Mouse (Mus musculus): ENCODE measurements around the gene Btbd9. TPM values are rescaled to one million over a fixed set of nuclear protein-coding genes. Genes with fewer than 3 reads are reported as not detected.

Btbd9 gene
- total and polyA plus RNA-seq, 3 experiments: 24.7 to 33.8 TPM; not detected in 1

- DNase-seq (ENCODE audit: low read depth, low spot score): no peak
- TF ChIP-seq SMC3 (IDR thresholded peaks at IDR 0.05; ENCODE audit: low read depth, low read length): no peak
- no peak for TF ChIP-seq HCFC1 (IDR thresholded peaks at IDR 0.05; ENCODE audit: low read depth, low read length)
- TF ChIP-seq RCOR1 (IDR thresholded peaks at IDR 0.05; ENCODE audit: low read depth, low read length): no peak
- TF ChIP-seq RAD21 (IDR thresholded peaks at IDR 0.05; ENCODE audit: low read depth, low read length): no peak
- no peak for TF ChIP-seq KAT2A (conservative IDR thresholded peaks at IDR 0.05; ENCODE audit: low read depth, low read length)
- no peak for TF ChIP-seq MYB (IDR thresholded peaks at IDR 0.05; ENCODE audit: low read depth, low read length)
- TF ChIP-seq MXI1 (IDR thresholded peaks at IDR 0.05; ENCODE audit: low read depth, low read length): no peak
- no peak for TF ChIP-seq GATA1 (IDR thresholded peaks at IDR 0.05; ENCODE audit: low read depth, low read length)
- no peak for TF ChIP-seq ZMIZ1 (IDR thresholded peaks at IDR 0.05; ENCODE audit: low read depth, low read length)
- TF ChIP-seq MAX (IDR thresholded peaks at IDR 0.05; ENCODE audit: low read length): no peak
- no peak for TF ChIP-seq POLR2A (IDR thresholded peaks at IDR 0.05; ENCODE audit: control insufficient read depth in 1 of 2, insufficient read depth in 1 of 2, low read depth in 1 of 2, low read length in 2 of 2, poor library complexity in 1 of 2)
- no peak for TF ChIP-seq ZKSCAN1 (IDR thresholded peaks at IDR 0.05; ENCODE audit: low read depth, low read length)
- TF ChIP-seq EP300 (IDR thresholded peaks at IDR 0.05; ENCODE audit: low read depth in 1 of 2, low read length in 2 of 2): no peak
- TF ChIP-seq UBTF (IDR thresholded peaks at IDR 0.05; ENCODE audit: borderline replicate concordance, insufficient read depth, low read depth, low read length): no peak
- no peak overlapping the region for H3K27ac ChIP-seq (ENCODE audit: control insufficient read depth, low read depth, low read length)
- 0 out of 4 replicates have a peak, but pooled peaks cover 0 to under 1% of the 10 kb centered on the region in 2 experiments for H3K36me3 ChIP-seq (ENCODE audit: control insufficient read depth in 1 of 2, insufficient read depth in 2 of 2, low read length in 2 of 2)
- no peaks in the 10 kb centered on the region for H3K27me3 ChIP-seq (ENCODE audit: control insufficient read depth in 1 of 2, insufficient read depth in 2 of 2, low read length in 2 of 2)
- H3K4me1 ChIP-seq (ENCODE audit: control insufficient read depth in 1 of 2, insufficient read depth in 2 of 2, low read length in 2 of 2): no peaks in the 10 kb centered on the region
- H3K79me2 ChIP-seq (ENCODE audit: control insufficient read depth, insufficient read depth, low read length, poor library complexity): no peaks in the 10 kb centered on the region
- H3K9me3 ChIP-seq (replicated peaks; ENCODE audit: insufficient read depth, low read length): no peaks in the 10 kb centered on the region
- H3K4me3 ChIP-seq (ENCODE audit: control insufficient read depth in 1 of 2, insufficient read depth in 1 of 2, low read depth in 2 of 2, low read length in 2 of 2): no peak overlapping the region
- no peak overlapping the region for H3K9ac ChIP-seq (ENCODE audit: control insufficient read depth, low read depth, low read length, poor library complexity, severe bottlenecking)
Measured at GRCm38 (mm10) chr17:30457486-30457885, 118.8 kb downstream of the Btbd9 start.

- Histone ChIP-seq H3K4me1 (ENCODE audit: control insufficient read depth in 1 of 2, insufficient read depth in 2 of 2, low read length in 2 of 2) (no peaks in the 10 kb centered on the region), H3K79me2 (ENCODE audit: control insufficient read depth, insufficient read depth, low read length, poor library complexity) (no peaks in the 10 kb centered on the region), H3K9me3 (replicated peaks; ENCODE audit: insufficient read depth, low read length) (no peaks in the 10 kb centered on the region), H3K9ac (ENCODE audit: control insufficient read depth, low read depth, low read length, poor library complexity, severe bottlenecking) (no peak overlapping the region), H3K27ac (ENCODE audit: control insufficient read depth, low read depth, low read length) (no peak overlapping the region), H3K36me3 (ENCODE audit: control insufficient read depth in 1 of 2, insufficient read depth in 2 of 2, low read length in 2 of 2) (no peaks in the 10 kb centered on the region), H3K27me3 (ENCODE audit: control insufficient read depth in 1 of 2, insufficient read depth in 2 of 2, low read length in 2 of 2) (no peaks in the 10 kb centered on the region), H3K4me3 (ENCODE audit: control insufficient read depth in 1 of 2, insufficient read depth in 1 of 2, low read depth in 2 of 2, low read length in 2 of 2) (no peak overlapping the region)
- no peak for DNase-seq (ENCODE audit: low read depth, low spot score)
- TF ChIP-seq ZMIZ1 (IDR thresholded peaks at IDR 0.05; ENCODE audit: low read depth, low read length): no peak
- TF ChIP-seq UBTF (IDR thresholded peaks at IDR 0.05; ENCODE audit: borderline replicate concordance, insufficient read depth, low read depth, low read length): no peak
- no peak for TF ChIP-seq USF2 (IDR thresholded peaks at IDR 0.05; ENCODE audit: borderline replicate concordance in 1 of 2, insufficient read depth in 1 of 2, low read depth in 1 of 2, low read length in 2 of 2)
- no peak for TF ChIP-seq USF1 (IDR thresholded peaks at IDR 0.05; ENCODE audit: low read depth, low read length)
- no peak for TF ChIP-seq SIN3A (IDR thresholded peaks at IDR 0.05; ENCODE audit: low read length)
- no peak for TF ChIP-seq TCF12 (IDR thresholded peaks at IDR 0.05; ENCODE audit: low read depth, low read length)
- TF ChIP-seq EP300 (IDR thresholded peaks at IDR 0.05; ENCODE audit: low read depth in 1 of 2, low read length in 2 of 2): no peak
- TF ChIP-seq POLR2A (IDR thresholded peaks at IDR 0.05; ENCODE audit: control insufficient read depth in 1 of 2, insufficient read depth in 1 of 2, low read depth in 1 of 2, low read length in 2 of 2, poor library complexity in 1 of 2): no peak
Measured at GRCm38 (mm10) chr17:30456293-30456692, 120.0 kb downstream of the Btbd9 start.

Data from MEL (cell line).